Mouse (Mus musculus): ENCODE data around the gene Mgat4c.

Mgat4c gene

DNA sequence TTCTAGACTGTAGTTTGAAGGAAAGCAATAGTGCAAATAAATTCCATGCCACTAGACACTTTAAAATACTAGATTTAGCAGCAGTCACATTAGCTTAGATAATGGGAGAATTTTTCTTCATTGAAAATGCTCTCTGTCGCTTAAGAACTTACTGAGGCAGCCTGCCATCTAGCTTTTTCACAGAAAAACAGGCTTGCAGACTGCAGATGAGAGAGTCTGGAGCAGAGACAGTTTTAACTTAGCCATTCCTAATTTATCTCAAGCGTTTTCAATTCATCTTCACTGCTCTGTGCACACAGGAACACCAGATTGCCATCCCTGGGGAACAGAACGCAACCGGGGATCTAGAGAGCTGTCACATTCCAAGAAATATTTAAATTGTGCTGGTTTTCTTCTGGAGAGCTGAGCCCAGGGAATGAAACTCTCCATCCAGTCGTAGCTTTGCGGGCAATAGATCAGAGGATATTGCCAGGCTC lies at the start of gene Mgat4c:
TSS of gene Mgat4c (plus strand) at position 51 of the 476 bp plus-strand sequence.
- DNase-seq = peak; percentile 1

DNA sequence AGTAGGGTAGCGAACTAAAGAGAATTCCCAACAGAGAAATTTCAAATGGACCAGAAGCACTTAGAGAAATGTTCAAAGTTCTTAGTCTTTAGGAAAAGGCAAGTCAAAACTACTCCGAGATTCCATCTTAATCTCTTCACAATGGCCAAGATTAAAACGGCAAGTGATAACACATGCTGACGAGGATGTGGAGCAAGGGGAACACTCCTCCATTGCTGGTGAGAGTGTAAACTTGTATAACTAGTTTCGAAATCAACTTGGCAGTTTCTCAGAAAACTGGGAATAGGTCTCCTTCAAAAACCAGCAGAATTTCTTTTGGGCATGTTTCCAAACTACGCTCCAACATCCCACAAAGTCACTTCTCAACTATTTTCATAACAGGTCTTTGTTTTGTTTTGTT lies 46.0 kb upstream of the Mgat4c start:
- DNase-seq = no peak

DNA sequence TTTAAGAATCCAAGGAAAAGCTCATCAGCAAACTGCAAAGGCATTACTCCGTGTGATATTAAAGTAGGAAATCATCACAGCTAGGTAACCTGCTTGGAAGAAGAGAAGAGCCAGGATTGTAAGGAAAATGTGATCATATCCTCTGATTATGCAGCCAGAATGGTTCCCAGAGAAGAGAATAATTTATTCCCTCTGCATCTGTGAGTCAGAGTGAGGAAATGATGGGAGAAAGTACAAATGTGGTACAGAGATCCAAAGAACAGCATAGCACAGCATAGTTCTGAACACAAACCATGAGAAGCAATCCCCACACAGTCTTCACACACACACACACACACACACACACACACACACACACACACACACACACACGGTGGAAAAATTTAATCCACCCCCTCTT lies 40.2 kb upstream of the Mgat4c start:
- DNase-seq = no peak

DNA sequence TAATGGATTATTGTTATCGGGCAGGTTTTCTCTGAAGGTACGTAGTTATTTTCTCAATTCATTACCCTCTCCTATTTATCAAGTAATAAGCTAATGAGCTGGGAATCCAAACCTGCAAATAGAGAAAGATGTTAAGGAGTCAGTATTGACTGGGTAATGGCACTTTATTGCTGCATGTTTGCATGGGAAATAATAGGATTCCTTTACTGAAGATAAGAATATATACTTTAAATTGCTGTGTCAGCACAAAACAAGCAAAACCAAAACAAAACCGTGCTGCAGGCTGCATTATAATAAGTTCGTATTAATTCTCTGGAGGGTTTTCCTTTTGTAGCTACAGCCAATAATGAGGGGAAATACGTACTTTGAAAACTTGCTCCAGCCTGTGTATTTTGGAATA lies 627 bp downstream of the Mgat4c start:
- DNase-seq = no peak

- no peak for DNase-seq
These were observed 80.5 kb downstream of the Mgat4c start for GRCm38 (mm10) chr10:101761828-101762227.

- DNase-seq = no peak
These were observed 89.4 kb downstream of the Mgat4c start for GRCm38 (mm10) chr10:101770688-101771087.

GRCm38 (mm10) chr10:101771157-101771556 lies 89.9 kb downstream of the Mgat4c start:
- DNase-seq = no peak

- no peak for DNase-seq
These were observed 102.0 kb downstream of the Mgat4c start for GRCm38 (mm10) chr10:101783161-101783744.

DNA sequence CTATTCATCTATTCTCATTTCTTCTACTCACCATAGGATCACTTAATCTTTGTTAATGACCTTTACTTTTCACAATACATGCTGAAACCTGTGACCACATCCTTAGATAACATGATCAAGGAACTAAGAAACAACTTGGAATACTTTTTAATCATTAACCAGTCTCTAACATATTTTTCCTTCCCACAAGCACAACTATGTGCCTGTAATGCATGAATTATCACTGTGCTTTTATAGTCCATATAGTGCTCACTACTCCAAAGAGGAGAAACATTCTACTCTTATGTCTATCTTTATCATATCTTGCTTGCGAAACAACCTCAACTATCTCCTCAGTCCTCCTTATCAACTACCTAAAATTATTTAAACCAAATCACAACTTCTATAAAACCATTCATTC lies 114.2 kb downstream of the Mgat4c start:
- no peak for DNase-seq

- no peak for DNase-seq
These were observed 117.7 kb downstream of the Mgat4c start for GRCm38 (mm10) chr10:101798831-101799474.

GRCm38 (mm10) chr10:101808768-101809167 lies 127.5 kb downstream of the Mgat4c start:
- no peak for DNase-seq

DNA sequence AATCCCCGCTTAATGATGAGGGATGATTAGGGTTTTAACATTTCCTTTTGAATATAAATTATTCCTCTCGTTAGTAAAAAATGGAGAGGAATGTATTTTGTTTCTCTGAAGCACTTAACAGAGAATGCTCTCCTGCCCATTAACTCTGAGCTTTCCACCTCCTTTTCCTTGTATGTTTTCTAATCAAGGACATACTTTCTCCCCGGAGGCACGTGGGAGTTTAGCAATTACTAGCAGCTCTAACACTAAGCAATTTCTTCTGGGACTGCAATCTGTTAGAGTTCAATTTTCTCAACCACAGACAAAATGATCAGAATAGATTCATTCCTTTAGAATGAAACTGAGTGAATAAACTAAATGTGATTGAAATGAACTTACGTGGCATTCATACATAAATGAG lies 135.6 kb downstream of the Mgat4c start:
- no peak for DNase-seq

GRCm38 (mm10) chr10:101827944-101828343 lies 146.7 kb downstream of the Mgat4c start:
- no peak for DNase-seq

GRCm38 (mm10) chr10:101856115-101856514 lies 174.8 kb downstream of the Mgat4c start:
- no peak for DNase-seq

- no peak for DNase-seq
These were observed 208.6 kb downstream of the Mgat4c start for GRCm38 (mm10) chr10:101889866-101890265.

- no peak for DNase-seq
These were observed 236.1 kb downstream of the Mgat4c start for GRCm38 (mm10) chr10:101917328-101917814.

DNA sequence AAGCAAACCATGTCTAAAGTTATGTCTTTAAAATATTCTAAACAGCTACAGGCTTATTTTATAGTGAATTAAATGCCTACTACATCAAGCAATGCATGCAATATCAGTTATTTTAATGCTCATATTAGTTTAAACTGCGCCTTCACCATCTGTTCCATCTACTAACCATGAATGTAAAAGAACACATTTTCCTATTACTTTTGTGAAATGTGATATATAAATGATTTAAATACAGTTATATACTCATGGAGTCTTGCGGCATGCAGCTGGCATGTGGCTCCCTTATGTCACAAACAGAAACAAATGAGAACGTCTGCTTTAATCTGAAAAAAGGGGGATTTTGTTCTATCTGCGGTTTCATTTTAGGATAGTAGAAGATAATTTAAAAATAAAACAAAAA lies 316.3 kb downstream of the Mgat4c start:
- DNase-seq = no peak

- DNase-seq = no peak
These were observed 361.2 kb downstream of the Mgat4c start for GRCm38 (mm10) chr10:102042513-102042912.

GRCm38 (mm10) chr10:102056218-102056617 lies 374.9 kb downstream of the Mgat4c start:
- no peak for DNase-seq

DNA sequence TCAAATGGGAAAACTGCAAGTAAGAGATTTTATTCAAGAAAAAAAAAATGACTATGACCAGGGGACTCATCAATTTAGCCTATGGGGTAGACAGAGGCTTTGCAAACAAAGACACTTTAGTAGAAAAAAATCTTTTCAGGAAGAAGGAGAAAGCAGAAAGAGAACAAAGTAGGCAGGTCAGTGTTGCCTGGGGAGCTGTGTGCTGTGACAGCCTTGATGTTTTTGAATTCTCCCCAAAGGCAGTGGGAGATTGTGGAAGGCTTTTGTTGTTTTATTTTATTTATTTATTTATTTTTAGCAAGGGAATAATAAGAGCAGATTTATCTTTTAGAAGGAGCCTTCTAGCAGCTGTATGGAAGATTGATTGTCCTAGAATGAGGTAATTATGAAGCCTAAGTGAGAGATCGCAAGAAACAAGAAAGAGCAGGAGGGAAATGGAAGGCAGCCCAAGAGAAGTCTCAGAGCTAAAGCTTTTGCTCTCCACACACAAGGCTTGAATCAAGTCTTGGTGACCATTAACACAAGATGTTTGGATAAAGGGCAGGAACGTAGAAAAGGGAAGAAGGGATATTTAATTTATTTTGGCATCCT lies 375.8 kb downstream of the Mgat4c start:
- DNase-seq = no peak

GRCm38 (mm10) chr10:102074541-102075398 lies 393.5 kb downstream of the Mgat4c start:
- DNase-seq = no peak

GRCm38 (mm10) chr10:102123153-102123552 lies 441.9 kb downstream of the Mgat4c start:
- DNase-seq = no peak

DNA sequence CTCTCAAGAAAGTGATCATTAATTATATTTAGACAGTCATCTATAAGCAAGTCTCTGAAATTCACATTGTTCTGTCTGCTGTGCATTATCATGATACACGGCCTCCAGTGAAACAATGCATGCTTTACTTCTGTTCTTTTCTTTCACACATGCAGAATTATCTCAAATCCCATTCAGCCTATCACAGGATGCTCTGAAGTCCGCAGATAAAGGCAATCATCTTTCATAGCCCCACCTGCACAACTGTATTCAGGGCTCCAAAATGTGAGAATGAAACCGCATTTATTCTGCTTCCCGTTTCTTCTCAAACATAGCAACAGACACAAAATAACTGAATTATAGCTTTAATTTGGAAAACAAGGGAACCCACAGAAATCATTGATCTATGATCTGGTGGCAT lies 446.1 kb downstream of the Mgat4c start:
- no peak for DNase-seq

Measured in cerebellum, adult 8-10 months (tissue).